Mouse (Mus musculus): ENCODE results near the gene Tfap4. TPM values are rescaled to one million over a fixed set of nuclear protein-coding genes. Genes with fewer than 3 reads are reported as not detected.
A peak's percentile ranks its signal among the peaks of the same experiment; 100 is the strongest.
"Not testable (repeated sequence)": the region's sequence is repeated elsewhere in the genome, so short reads cannot be mapped to it uniquely, and the experiment has no call there.

Gene Tfap4
- polyA plus RNA-seq, 1 experiment, result 13.6 TPM

GRCm38 (mm10) chr16:4537616-4538358 lies 21.9 kb downstream of the Tfap4 start:
- TF ChIP-seq CTCF (IDR thresholded peaks at IDR 0.05; ENCODE audit: borderline replicate concordance, extremely low read depth, insufficient read depth, insufficient read length) (no peak), POLR2A (IDR thresholded peaks at IDR 0.05; ENCODE audit: borderline replicate concordance, extremely low read depth, insufficient read depth, insufficient read length, poor library complexity, severe bottlenecking) (no peak)
- peak; percentile 22 for DNase-seq (ENCODE audit: low read depth)

- DNase-seq (ENCODE audit: low read depth), result not testable (repeated sequence)
Observed at GRCm38 (mm10) chr16:4527373-4527772, 32.3 kb downstream of the Tfap4 start.

GRCm38 (mm10) chr16:4523313-4524004 lies 36.2 kb downstream of the Tfap4 start:
- no peak for DNase-seq (ENCODE audit: low read depth)
- no peak for TF ChIP-seq POLR2A (IDR thresholded peaks at IDR 0.05; ENCODE audit: borderline replicate concordance, extremely low read depth, insufficient read depth, insufficient read length, poor library complexity, severe bottlenecking)

GRCm38 (mm10) chr16:4522879-4523278 lies 36.8 kb downstream of the Tfap4 start:
- TF ChIP-seq POLR2A (IDR thresholded peaks at IDR 0.05; ENCODE audit: borderline replicate concordance, extremely low read depth, insufficient read depth, insufficient read length, poor library complexity, severe bottlenecking) (no peak), CTCF (IDR thresholded peaks at IDR 0.05; ENCODE audit: borderline replicate concordance, extremely low read depth, insufficient read depth, insufficient read length) (no peak)
- DNase-seq (ENCODE audit: low read depth), result no peak

GRCm38 (mm10) chr16:4521735-4522530 lies 37.7 kb downstream of the Tfap4 start:
- no peak for DNase-seq (ENCODE audit: low read depth)
- no peak for TF ChIP-seq POLR2A (IDR thresholded peaks at IDR 0.05; ENCODE audit: borderline replicate concordance, extremely low read depth, insufficient read depth, insufficient read length, poor library complexity, severe bottlenecking)
- no peak for TF ChIP-seq CTCF (IDR thresholded peaks at IDR 0.05; ENCODE audit: borderline replicate concordance, extremely low read depth, insufficient read depth, insufficient read length)

- no peak for DNase-seq (ENCODE audit: low read depth)
- TF ChIP-seq CTCF (IDR thresholded peaks at IDR 0.05; ENCODE audit: borderline replicate concordance, extremely low read depth, insufficient read depth, insufficient read length) (no peak), POLR2A (IDR thresholded peaks at IDR 0.05; ENCODE audit: borderline replicate concordance, extremely low read depth, insufficient read depth, insufficient read length, poor library complexity, severe bottlenecking) (no peak)
Observed at GRCm38 (mm10) chr16:4521074-4521667, 38.5 kb downstream of the Tfap4 start.

- no peak for DNase-seq (ENCODE audit: low read depth)
- TF ChIP-seq POLR2A (IDR thresholded peaks at IDR 0.05; ENCODE audit: borderline replicate concordance, extremely low read depth, insufficient read depth, insufficient read length, poor library complexity, severe bottlenecking), result no peak
- no peak for TF ChIP-seq CTCF (IDR thresholded peaks at IDR 0.05; ENCODE audit: borderline replicate concordance, extremely low read depth, insufficient read depth, insufficient read length)
Observed at GRCm38 (mm10) chr16:4520673-4521072, 39.0 kb downstream of the Tfap4 start.

GRCm38 (mm10) chr16:4519825-4520224 lies 39.8 kb downstream of the Tfap4 start:
- no peak for DNase-seq (ENCODE audit: low read depth)
- TF ChIP-seq POLR2A (IDR thresholded peaks at IDR 0.05; ENCODE audit: borderline replicate concordance, extremely low read depth, insufficient read depth, insufficient read length, poor library complexity, severe bottlenecking) (no peak), CTCF (IDR thresholded peaks at IDR 0.05; ENCODE audit: borderline replicate concordance, extremely low read depth, insufficient read depth, insufficient read length) (no peak)

GRCm38 (mm10) chr16:4519157-4519556 lies 40.5 kb downstream of the Tfap4 start:
- DNase-seq (ENCODE audit: low read depth), result peak; percentile 45
- TF ChIP-seq CTCF (IDR thresholded peaks at IDR 0.05; ENCODE audit: borderline replicate concordance, extremely low read depth, insufficient read depth, insufficient read length) (no peak), POLR2A (IDR thresholded peaks at IDR 0.05; ENCODE audit: borderline replicate concordance, extremely low read depth, insufficient read depth, insufficient read length, poor library complexity, severe bottlenecking) (no peak)

GRCm38 (mm10) chr16:4517906-4518305 lies 41.7 kb downstream of the Tfap4 start:
- no peak for TF ChIP-seq CTCF (IDR thresholded peaks at IDR 0.05; ENCODE audit: borderline replicate concordance, extremely low read depth, insufficient read depth, insufficient read length)
- no peak for TF ChIP-seq POLR2A (IDR thresholded peaks at IDR 0.05; ENCODE audit: borderline replicate concordance, extremely low read depth, insufficient read depth, insufficient read length, poor library complexity, severe bottlenecking)
- DNase-seq (ENCODE audit: low read depth), result no peak

GRCm38 (mm10) chr16:4514383-4514782 lies 45.3 kb downstream of the Tfap4 start:
- DNase-seq (ENCODE audit: low read depth), result no peak
- TF ChIP-seq POLR2A (IDR thresholded peaks at IDR 0.05; ENCODE audit: borderline replicate concordance, extremely low read depth, insufficient read depth, insufficient read length, poor library complexity, severe bottlenecking) (no peak), CTCF (IDR thresholded peaks at IDR 0.05; ENCODE audit: borderline replicate concordance, extremely low read depth, insufficient read depth, insufficient read length) (no peak)

Measured in brain, embryonic 14.5 days (tissue).